Mouse (Mus musculus) hematopoietic stem cell, adult 5-6 weeks (primary cell): ENCODE data around the gene Gas2l2. TPM values are rescaled to one million over a fixed set of nuclear protein-coding genes. Genes with fewer than 3 reads are reported as not detected.

Source experiments
- ATAC-seq, 2 experiments: fragments of 125-278 bp in 1 of 2; replicated peaks in 1 of 2; 2 replicates each; pipeline ENCODE4 v1.8.0; 2016 to 2017; ENCODE audit warnings: inconsistent platforms in 2 of 2, mild to moderate bottlenecking in 2 of 2, moderate number of reproducible peaks in 2 of 2, low read depth in 1 of 2, moderate TSS enrichment in 1 of 2; ENCODE audit not compliant: low FRiP score in 2 of 2, poor library complexity in 2 of 2, severe bottlenecking in 2 of 2, insufficient read depth in 1 of 2, low TSS enrichment in 1 of 2
- total RNA-seq: library from RNA; stranded (forward); fragments of 172-1452, 232-1000 nt; gene quantifications from 2 replicates; pipeline ENCODE4 v1.2.3, GENCODE M21; 2017

Gene Gas2l2
- not detected in 2 replicates for total RNA-seq

DNA sequence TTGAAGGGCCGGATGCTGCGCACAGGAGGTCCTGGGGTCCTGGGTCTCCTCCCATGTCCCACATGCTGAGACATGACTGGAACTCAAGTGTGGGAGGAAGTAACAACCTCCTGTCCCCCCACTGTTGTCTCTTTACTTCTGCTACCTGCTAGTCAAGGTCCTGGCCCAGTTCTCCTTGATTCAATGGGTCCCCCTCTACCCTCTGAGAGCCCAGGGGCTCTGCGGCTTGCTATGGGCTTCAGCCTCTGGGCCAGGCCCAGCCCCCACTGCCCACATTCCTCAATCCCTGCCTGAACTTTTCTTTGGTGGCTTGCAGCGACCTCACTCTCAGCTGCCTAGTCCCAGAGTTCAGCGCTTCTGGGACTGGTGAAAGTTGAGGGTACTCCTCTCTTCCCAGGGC is at the start of gene Gas2l2:
Gene Gas2l2, minus strand, starts transcription at position 101 of the 400 bp plus-strand sequence.
- no peak for ATAC-seq

GRCm38 (mm10) chr11:83473235-83474016 is 44.2 kb upstream of the Gas2l2 start:
- ATAC-seq: peak in 1 of 2 experiments; percentile 20; a peak in 1 of 4 replicates

DNA sequence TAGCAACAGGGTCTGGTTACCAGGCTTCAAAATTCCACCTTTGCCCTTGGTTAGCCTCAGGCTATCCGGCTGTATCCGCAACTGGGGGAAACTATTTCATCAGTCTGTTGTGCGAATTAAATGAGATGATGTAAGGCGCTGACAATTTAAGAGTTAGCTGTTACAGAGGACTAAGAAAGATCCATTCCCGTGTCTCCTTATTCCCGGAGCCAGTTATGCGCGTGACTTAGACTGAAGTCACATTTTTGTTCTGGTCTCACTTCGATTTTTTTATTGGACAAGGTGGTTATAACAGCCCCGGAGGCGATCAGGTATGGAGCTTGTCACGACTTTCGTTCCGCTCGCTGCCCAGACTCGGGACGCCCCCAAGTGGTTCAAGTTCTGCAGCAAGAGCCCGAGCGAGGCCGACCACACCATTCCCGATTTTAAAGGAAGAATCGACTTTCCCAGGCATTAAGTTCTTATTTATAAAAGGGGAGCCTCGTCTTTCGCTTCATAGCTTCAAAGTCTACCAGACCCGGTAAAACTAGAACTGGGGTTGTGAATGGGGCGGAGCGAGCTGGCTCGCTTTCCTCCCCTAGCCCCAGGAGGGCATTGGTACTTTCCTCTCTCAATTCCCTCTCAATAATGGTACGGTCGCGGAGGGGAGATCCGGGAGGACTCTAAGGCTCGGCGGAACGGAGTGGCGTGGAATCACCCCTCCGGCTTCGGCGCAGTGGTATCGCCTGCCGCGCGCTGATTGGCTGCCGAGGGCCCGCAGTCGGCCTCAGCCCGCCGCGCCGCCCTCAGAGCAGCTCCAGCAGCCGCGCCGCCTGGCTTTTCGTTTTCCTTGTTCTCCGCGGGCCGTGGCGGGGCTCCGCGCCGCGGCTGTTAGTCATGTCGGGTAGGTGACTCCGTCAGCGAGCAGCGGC is 43.3 kb upstream of the Gas2l2 start, which contains the start of gene Taf15:
Gene Taf15, plus strand, starts transcription at position 763 of the 911 bp plus-strand sequence.
- ATAC-seq: peak; percentile 99

- no peak for ATAC-seq
Measured at GRCm38 (mm10) chr11:83471766-83472165, 42.5 kb upstream of the Gas2l2 start.

DNA sequence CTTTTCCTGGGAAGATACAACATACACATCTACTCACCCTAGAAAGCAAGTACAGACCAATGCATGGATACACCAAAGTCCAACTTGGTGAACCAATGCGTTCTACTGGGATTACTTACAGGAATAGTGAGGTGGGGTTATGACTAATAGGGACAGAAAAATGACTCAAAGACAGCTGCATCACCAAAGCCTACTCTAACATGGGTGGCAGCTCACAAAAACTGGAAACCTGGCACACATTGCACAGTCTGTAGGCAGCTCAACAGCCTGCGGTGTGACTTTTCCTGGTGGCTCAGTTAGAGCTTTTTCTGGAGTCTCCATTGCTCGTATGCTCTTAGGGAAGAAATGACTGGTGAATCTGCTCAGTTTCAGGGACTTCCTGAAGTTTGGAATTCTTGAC is 39.5 kb upstream of the Gas2l2 start:
- no peak for ATAC-seq

- ATAC-seq: peak; percentile 61 to 75
Measured at GRCm38 (mm10) chr11:83467120-83467652, 37.9 kb upstream of the Gas2l2 start.

DNA sequence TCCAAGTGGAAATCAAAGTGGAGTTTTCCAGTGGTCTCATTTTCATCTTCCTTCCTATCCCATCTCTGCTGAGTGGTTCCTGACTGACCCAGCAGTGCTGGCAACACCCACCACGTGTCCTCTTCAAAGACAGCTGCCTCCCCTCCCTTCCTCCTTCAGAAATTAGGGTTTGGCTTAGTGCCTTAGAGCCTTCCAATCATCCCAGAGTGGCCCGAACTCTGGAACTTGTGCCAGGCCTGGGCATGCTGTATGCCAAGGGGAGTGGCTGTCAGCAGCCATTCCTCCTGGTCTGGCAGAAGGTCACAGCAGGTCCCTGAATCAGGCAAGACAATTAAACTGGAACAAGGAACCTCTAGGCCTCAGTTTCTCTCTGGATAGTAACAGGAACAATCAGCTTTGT is 36.7 kb upstream of the Gas2l2 start:
- ATAC-seq: no peak

- ATAC-seq: peak in 1 of 2 experiments; percentile 46; a peak in 1 of 4 replicates
Measured at GRCm38 (mm10) chr11:83462711-83463244, 33.5 kb upstream of the Gas2l2 start, which contains the start of gene Mmp28. TSS of gene Mmp28 (minus strand) at chr11:83463071.

DNA sequence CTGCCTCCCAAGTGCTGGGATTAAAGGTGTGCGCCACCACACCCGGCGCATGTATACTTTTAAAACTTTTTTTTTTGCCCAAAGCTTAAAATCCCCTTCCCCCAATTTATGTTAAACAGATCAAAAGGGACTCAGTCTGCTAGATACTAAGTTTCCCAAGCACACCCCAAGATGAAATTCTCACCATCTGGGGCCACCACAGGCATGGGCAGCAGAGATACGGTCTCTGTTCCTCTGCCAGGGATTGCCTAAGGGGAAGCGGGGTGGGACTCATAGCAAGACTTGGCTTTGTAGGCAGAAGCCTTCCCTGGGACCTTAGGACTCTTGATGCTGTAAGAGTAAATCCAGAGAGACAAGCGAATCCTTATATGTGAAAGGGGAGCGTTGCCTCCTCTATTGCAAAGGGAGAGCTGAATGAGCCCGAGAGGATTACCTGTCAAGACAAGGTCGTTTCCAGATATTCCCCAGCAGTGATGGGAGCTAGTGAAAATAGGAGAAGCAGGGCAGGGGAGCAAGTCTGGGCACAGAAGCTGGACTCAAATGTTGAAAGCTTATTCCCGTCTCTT is 32.3 kb upstream of the Gas2l2 start:
- no peak for ATAC-seq

- no peak for ATAC-seq
Measured at GRCm38 (mm10) chr11:83457912-83458601, 28.8 kb upstream of the Gas2l2 start.

- ATAC-seq: no peak
Measured at GRCm38 (mm10) chr11:83457257-83457656, 28.0 kb upstream of the Gas2l2 start.

DNA sequence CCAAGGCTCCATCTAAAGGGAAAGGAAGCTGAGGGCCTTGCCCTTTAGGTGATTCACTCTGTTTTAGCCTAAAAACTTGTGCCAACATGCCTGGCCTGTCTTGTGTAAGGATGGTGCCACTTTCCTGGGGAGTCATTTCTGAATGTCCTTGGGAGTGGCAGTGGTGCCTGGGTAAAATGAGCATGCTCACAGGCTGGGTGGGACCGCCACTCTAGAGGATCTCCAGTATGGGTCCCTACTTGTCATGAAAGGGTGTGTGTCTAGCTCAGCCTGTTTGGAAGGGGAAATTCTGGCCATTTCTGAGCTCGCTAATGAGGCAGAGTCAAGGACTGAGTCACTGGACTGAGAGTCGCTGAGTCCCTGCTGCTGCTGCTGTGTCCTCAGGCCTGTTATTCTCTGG is 26.4 kb upstream of the Gas2l2 start:
- ATAC-seq: no peak

- peak; percentile 54 to 69; a peak in 3 of 4 replicates for ATAC-seq
Measured at GRCm38 (mm10) chr11:83454548-83454947, 25.3 kb upstream of the Gas2l2 start.

DNA sequence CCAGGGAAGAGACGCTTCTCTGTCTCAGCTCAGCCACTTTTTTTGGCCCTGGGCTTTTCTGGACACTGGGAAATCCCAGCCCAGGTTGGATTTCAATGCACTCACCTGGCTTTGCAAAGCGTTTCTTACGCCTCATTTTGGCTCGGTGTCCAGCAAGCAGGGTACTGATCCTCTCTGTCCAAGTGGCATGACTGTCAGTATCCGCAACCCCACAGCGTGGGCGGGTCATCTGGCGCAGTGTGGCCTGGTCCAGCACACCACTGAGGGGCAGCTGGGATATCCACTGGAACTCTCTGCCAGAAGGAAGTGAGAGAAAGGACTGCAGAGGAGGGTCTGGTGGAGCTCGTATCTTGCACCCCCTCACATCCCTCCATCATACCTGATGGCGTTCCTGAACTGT is 22.0 kb upstream of the Gas2l2 start:
- ATAC-seq: no peak

DNA sequence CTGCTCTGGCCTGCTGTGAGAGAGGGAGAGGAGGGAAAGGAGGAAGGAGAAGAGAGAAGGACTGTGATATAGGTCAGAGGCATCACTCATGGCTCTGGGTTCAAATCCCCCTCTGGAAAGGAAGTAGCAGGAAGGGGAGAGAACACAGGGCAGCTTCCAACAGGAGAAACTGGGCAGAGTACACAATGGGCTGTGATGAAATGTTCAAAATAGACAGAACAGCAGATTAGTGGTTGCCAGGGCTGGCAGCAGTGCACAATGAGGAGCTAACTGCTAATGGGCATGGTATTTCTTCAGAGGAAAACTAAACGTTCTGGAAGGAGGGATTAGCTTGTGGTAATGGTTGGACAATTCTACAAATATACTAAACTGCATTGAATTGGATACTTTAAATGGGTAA is 21.3 kb upstream of the Gas2l2 start:
- no peak for ATAC-seq

- no peak for ATAC-seq
Measured at GRCm38 (mm10) chr11:83449298-83449697, 20.0 kb upstream of the Gas2l2 start.

DNA sequence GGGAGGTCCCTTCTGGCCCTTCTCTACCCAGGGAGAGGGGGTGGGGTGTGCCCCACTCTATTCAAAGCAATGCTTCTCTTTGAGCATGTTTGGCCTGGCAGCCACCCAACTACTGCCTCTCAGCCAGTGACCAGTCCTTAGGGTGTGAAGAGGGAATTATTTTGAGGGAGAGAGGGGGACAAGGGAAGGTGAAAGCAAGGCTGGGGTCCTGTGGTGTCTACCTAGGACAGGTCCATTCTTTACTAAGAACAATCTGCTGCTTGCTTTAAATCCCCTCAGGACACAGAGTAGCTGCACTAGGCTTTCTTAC is 19.6 kb upstream of the Gas2l2 start:
- ATAC-seq: no peak
